Mouse (Mus musculus): ENCODE data around the gene Ece1. TPM values are rescaled to one million over a fixed set of nuclear protein-coding genes. Genes with fewer than 3 reads are reported as not detected.
A peak's percentile ranks its signal among the peaks of the same experiment; 100 is the strongest.

The Ece1 gene
- total RNA-seq, 2 experiments from 2014 or later, result 51.8 to 53.6 TPM

DNA sequence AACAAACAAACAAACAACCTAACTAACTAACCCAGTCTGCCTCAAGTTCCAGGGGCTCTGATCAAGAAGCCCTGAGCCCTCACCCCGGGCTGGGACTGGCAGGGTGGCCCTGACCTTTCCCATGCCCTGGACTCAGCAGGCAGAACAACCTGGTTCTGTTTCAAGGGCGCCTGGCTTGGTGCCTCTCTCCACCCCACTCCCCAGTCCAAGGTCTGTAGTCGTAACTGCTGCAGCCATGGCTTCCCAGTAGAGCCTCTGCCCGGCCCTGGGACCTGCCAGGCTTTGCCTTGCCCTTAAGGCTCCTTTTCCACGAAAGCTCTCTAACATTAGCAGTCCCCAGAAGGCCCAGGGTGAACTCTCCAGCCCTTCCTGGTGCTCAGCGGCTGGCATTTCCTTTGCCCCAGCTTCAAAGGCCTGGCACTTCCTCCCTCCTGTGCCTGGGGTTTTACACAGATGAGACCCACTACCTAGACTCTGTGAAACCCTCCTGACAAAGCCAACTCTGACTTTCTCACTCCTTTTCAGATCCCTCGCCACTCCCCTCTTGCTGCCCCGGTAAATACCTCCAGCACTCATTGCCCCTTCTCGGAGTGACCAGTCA, 6.2 kb upstream of the Ece1 start:
- DNase-seq, result no peak

DNA sequence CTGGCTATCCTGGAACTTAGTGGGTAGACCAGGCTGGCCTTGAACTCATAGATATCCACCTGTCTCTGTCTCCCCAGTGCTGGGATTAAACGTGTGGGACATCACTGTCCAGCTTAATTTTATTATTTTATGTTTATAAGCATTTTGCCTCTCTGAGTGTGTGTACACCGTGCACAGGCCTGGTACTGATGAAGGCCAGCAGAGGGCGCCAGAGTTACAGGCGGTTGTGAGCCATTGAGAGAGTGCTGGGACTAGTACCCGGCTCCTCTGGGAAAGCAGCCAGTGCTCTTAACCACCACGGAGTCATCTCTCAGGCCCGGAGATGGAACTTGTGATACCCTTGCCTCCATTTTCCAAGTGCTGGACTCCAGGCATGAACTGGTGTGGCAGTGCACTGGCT, 4.9 kb upstream of the Ece1 start:
- DNase-seq, result no peak

DNA sequence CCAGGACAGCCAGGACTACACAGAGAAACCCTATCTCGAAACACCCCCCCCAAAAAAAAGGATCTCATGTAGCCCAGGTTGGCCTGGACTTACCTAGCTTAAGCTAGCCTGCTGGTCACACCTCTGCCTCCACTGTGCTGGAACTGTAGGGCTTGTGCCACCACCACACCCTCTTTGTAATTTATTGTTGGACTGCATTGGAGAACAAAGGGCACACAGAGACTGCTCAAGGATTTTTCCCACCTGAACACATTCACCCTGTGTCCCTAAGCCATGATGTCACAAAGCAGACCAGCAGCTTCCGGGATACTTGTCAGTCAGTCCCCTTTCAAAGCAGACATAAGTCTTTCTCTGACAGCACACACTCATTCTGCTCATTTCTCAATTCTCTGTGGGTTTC, 3.7 kb upstream of the Ece1 start:
- no peak for DNase-seq

DNA sequence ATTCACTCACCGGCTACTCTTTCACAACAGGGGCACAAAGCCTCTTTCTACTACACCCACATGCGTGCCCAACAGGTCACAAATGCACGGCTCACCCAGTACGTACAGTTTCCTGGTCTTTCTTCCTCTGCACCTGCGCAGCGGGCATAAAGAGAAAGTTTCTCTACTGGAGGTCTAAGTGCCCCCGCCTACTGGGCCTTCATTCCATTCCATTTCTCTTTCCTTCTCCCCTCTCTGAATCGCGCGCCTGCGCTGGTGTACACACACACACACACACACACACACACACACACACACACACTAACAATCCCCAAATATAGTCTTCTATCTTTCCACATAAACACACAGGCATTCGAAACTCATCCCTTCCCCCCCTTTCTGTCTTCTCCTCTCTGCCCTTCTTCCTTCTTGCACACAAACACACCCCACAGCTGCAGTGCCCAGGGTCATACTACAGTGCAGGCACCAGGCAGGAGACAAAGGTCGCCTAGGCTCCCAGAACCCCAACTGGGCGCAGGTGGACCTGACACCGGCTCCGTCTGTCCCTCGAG, 501 bp upstream of the Ece1 start:
- no peak for DNase-seq

DNA sequence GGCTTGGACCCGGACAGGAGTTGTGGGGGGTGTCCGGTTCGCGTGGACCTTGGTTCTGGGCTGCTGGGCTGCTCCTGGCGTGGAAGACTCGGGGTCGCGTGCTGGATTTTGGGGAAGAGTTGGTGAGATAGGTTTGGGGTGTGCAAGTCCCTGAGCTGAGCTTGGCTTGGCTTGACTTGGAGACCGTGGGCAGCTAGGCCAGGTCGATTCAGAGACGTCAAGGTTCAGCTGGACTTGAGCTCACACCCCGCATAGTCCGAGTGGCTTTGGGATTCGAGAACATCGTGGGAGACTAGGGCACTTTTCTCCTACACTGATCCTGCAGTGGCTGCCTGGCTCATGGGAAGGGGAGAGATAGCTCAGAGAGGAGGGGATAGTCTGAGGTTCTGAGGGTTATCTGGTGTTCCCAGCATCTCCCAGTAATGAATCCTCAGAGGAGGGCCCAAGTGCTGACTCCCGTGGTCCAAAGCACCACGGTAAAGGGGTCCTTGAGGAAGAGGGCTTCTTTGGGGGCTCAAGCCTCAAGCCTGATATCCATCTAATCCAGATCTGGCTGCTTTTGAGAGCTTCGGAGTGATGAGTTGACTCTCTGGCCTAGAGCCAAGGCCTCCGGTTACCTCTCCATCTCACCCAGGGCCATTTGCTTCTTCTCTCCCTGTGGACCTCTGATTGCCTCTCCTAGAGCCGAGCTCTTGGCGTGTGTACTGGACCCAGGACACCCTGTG, 641 bp downstream of the Ece1 start:
- no peak for DNase-seq

DNA sequence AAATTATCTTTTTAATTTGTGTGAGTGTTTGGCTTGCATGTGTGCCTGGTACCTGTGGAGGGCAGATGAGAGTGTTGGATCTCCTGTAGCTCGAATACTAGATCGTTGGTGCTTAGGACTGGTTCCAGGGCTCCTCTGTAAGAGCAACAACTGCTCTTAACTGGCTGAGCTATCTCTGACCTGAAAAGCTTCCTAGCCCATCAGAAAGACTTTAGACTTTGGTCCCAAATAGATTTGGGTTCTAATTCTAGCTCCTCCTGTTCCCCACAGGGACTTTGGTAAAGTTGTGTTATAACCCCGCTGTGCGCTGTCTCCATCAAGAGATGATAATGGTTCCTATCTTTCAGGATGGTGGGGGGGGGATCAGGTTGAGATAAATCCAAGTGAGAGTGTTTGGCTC, 2.0 kb downstream of the Ece1 start:
- no peak for DNase-seq

DNA sequence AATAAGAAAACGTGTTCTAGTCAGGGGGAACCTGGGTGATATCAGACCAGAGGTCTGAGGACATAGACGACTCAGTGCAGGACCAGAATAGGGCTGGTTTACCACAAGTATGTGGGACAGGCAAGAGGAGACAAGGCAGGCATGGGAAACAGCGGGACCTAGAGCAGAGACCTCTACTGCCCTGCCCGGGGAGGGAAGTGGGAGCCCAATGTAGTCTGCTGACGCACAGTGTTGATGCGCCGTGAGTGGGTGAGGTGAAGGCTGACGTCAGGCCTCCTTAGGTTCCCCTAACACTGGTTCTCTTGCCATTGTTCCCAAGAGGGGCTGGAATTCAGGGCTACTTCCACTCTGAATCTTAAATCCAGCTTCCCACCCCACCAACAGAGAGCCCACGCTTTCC, 2.7 kb downstream of the Ece1 start:
- DNase-seq, result no peak

DNA sequence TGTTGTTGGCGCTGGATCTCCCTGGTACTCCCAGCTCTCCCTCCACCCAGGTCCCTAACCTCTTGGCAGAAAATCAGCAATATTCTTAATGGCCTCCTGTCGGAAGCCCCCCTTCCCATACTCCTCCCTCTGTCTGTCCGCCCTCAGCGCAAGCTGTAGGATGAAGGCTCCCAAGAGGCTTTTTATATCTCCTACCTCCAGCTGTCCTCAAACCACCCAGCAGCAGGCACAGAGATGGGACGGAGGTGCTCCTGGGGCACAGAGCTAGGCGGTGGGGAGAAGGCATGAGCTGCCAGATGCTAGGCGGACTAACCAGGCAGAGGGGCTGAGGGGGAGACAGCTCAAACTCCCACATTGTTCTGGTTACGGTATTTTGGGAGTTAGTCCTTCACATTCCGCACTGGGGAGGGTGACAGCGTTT, 3.2 kb downstream of the Ece1 start:
- no peak for DNase-seq

DNA sequence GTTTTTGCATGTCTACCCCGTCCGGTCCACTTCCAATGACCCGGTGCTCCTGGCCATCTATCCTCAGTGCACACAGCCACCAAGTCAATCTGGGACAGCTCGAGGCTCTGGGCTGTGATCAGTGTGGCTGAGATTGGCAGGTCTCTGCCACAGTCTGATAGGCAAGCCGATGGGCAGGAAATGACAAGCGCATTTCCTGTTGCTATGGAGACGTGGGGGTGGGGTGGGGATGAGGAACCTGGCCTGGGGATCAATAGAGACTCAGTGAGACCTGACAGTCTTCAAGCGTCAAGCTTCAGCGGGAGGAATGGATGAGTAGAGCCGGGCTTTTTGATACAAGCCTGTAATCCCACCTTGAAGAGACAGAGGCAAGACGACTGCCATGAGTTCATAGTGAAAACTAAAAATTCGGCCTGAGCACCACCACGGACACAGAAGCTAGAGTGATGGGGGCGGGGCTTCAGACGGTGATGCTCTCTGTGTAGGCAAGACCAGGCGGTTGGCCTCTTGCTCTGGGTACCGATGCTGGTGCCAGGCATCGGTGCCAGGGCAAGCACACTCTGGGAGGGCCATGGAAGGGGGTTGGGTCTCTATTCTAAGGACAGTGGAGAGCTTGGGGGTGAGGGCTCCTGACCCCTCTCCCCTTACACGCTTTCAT, 4.3 kb downstream of the Ece1 start:
- no peak for DNase-seq

DNA sequence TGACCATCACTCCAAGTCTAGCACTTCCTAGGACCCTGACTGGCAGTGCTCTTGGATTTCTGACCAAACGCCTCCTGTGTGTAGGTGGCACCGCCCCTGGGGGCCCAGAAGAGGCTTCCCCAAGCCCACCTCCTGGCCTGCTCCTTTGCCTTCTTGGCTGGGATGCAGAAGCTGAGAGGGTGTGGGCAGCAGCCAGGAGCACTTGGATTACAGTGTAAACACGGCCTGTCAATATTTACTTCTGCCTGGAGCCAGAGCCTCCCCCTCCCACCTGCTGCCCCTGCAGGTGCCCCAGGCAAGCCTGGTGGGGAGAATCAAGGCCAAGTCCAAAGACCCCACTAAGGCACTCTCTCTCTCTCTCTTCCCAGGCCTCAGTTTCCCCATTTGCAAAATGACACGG, 5.2 kb downstream of the Ece1 start:
- no peak for DNase-seq

DNA sequence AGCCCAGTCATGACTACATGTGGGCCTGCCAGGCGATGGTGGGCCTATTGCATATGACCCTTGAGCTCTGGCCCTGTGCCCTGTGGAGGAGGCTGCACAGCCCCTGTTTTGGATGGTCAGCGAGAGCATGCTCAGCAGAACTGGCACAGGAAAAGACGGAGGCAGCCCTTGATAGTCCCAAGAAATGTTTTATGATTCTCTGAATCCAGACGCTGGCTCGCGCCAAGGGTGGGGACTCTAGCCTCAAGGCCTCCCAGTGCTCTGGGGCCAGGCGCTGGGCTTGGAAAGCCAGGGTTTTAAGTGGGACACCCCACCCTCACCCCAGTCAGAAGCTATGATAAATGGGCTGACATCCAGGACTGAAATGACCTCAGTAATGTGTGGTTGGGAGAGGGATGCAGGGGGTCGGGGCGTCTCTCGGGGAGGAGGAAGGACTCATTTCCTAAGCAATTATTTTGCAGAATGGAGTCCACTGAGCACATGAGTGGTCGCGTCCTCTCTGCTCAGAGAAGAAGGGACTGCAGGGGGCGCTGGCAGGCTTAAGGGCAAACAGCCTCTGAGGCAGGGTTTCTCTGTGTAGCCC, 5.7 kb downstream of the Ece1 start:
- peak; percentile 40 for DNase-seq

DNA sequence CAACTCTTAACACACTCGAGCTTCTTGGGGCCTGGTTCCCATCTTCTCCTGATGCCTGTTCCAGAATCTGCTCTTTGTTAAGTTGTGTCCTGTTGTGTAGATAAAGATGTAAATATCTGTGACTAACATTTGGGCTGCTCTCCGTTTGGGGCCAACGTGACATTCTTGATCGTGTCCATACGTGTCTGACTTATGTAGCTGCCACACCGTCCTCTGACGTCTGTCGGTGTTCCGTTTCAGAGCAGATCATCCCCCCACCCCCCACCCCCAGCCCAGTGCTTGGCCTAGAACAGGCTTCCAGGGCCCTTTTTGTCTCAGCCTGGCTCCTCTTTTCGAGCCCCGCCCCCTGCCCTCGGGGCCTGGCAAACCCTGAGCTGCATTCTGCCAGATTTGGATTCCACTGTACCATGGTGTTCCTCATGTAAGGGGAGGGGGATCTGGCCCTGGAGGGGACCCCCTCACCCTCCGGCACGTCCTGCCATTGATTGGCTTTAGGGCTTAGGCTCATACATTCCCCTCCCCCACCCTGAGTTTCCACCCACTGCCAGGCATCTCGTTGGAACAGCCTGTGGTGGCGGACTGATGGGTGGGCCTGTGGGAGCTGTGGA, 7.7 kb downstream of the Ece1 start:
- DNase-seq, result no peak

DNA sequence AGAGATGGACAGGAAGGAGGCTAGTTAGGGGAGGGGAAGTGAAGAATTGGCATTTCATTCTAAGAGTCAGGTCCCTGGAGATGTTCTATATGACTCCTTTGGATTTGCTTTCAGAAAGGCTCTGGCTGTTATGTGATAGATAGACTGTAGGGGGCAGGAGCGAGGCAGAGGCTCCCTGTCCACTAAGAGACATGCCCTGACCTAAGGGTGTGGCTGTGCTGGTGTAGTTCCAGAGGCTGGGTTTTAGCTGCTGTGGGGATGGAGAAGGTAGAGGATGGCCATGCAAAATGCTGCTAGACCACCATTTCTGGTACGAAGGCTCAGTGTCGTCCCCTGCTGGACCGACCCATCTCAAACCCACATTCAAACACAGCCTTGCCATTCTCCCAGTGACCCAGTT, 8.9 kb downstream of the Ece1 start:
- DNase-seq, result no peak

DNA sequence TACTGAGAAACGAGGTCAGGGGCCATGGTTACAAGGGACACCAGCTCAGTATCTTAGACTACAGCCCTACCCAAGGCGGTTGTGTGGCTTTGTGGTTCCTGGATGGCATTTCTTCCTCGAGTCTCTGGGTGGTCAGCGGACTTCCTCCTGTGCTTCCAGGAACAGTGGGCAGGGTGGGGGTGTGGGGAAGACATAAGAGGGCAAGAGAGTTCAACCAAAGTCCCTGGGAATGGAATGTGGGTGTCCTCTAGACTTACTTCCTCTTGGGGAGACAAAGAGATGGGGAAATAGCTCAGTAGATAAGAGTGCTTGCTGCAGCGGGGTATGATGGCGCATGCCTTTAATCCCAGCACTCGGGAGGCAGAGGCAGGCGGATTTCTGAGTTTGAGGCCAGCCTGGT, 9.4 kb downstream of the Ece1 start:
- no peak for DNase-seq

DNA sequence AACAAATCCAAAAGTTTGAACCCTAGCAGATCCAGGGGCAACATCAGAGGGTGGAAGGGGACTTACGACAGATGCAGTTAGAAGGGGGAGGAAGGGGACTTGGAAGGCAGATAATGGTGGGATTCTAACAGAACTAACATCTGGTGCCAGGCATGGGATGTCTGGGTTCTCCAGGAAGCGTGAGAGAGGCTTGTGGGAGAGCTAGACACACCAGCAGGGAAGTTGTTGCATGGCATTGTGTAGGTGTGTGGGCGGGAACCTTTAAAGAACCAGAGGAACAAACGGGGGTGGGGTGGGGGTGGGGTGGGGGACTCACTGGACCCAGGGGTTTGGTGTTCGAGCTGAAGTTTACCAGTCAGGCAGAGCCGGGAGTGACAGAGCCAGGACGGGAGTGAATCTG, 12.3 kb downstream of the Ece1 start:
- DNase-seq, result no peak

DNA sequence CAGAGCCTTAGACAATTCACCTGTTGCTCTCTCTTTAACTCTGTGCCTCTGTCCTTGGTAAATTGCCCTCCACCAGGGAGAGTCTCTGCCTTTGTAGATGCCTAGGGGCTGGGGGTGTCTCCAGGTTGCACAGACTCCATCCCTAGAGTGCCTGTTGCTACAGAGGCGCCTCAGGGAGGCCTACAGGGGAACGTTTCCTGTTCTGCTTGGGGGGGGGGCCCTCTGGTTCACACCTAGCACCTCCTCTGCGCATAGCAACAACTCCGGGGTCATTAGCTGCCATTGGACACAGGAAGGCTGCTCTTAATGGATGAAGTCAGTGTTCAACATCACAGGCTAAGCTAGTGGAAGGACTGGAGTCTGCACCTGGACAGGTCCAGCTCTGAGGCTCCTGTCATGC, 12.8 kb downstream of the Ece1 start:
- no peak for DNase-seq

DNA sequence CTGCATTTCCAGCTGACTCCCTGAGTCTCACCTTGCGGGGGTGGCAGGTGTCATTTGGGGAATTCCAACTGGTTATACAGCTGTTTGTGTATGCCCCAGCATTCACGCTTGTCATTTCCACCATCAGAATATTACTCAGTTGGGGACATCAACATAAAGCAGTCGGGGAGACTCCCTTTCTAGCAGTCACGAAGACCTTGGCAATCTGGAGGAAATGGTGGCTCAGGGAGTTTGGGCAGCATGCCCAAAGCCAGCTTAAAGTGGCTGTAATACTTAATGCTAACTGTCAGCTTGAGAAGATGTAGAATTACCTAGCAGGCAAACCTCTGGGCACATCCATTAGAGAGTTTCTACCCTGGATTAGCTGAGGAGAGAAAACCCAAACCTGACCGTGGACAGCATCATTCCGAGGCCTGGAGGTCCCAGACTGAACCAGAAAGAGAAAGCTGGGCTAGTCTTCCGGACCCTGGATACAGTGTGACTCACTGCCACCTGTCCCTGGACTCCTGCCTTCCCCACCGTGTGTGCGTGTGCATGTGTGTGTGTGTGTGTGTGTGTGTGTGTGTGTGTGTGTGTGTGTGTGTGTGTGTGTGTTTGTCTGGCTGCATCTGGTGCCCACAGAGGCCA, 13.5 kb downstream of the Ece1 start:
- DNase-seq, result no peak

DNA sequence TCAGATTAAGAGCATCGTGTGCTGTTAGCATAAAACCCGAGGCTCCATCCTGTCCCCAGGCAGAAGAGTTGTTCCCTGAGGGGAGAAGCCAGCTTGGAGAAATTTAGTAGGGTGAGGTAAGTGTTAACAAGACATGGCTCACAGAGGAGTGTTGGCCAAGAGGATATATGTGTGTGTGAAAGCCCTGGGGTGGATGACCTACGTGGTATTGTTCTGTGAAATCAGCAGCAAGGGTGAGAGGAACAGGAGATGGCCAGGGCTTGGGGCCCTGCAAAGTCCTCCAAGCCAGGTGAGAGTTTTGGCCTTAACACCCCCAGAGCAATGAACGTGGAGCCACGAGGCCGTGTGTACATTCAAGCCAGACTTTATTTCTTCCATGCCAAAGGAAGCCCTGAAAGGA, 14.8 kb downstream of the Ece1 start:
- DNase-seq, result no peak

DNA sequence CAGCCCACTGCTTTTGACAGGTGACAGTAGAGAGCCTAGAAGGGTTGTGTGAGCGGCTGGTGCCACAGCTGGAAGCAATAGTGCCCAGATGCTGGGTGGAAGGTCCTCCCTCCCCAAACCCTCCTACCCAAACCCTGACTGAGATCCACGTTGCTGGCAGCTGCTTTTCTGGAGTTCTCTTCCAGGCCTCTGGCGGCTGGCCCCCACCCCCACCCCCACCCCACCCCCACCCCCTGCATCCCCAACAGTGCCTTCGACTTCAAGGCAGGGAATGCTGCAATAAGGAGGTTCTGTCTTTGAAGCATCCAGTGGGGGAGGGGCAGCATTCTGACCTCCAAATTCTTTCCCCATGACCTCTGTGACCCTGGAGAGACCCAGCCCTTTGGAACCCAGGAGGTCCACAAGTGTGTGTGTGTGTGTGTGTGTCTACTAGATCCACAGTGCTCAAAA, 15.4 kb downstream of the Ece1 start:
- DNase-seq, result no peak

DNA sequence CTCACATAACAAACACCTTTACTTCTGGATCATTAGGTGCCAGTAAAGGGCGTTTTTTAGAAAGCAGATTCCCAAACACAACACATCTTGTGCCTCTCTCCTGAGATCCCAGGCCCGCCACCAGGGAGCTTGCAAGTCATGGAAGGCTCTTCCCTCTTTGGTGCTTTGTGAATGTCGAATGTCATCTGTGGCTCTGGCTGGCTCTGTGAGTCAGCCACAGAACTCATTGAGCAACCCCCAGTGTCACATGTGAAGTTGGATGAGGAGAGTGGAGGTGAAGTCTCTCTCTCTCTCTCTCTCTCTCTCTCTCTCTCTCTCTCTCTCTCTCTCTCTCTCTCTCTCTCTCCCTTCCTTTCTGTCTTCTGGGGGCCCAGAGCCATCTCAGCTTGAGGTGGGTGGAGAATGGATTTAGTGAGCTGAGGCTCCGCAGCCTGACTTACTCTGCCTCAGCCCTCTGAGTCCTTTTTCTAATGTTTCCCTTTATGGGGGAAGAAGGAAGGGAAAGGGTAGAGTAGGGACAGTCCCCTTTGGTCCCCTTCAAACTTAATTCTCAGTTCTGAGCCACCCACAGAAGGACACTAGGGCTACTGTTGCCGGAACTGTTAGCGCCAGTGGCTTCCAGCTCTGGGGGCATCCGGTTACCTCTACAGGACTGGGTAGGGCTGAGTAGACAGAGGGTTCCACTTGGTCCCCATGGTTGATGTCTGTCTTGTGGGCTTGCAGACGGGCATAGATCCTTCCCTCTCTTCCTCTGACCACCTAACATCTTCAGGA, 17.5 kb downstream of the Ece1 start:
- no peak for DNase-seq

DNA sequence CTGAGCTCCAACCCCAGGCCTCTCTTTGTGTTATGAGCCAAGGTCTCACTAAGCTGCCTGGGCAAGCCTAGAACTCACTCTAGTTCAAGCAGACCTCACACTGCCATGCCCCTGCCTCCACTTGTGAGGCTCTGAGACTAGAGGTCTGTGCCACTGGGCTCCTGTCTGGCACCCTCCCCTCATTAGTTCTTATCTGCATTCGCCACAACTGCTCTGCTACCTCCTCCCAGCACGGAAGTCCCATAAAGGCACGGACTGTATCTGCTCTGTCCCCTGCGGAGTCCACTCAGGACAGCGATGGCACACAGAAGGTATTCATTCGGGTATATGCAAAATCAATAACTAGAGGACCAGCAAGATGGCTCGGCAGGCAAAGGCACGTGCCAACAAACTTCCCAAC, 19.4 kb downstream of the Ece1 start:
- no peak for DNase-seq
